Mouse (Mus musculus): ENCODE data around the gene Tln2. TPM values are rescaled to one million over a fixed set of nuclear protein-coding genes. Genes with fewer than 3 reads are reported as not detected.

Gene Tln2
- polyA plus RNA-seq, 1 experiment from 2014 or later = 47.6 TPM

DNA sequence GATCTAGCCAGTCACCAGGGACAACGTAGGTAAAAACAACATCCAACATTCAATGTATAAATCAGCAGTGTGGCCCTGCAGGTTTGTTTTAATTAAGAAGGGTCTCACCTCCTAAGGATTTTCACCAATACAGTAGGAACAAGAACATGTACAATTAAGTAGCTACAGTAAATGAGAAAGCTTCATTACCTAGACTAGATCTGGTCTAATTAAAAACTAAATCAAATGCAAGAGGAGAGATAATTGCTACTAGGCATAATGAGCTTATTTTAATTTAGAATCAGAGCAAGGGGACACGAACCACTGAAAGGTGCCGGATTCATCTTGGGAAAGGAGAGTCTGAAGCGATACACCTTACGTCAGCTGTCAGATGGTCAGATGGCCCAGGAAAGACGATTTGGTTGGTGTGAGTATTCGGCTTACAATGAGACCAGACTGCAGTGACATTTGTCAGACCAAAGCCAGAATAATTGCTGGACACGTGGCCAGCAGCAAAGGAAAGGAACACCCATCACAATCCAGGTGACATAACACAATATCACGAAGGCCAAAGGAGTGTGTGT is 175.4 kb downstream of the Tln2 start:
- no peaks in the 10 kb centered on the region for H3K9me3 ChIP-seq
- no peaks in the 10 kb centered on the region for H3K27me3 ChIP-seq
- H3K27ac ChIP-seq = no peak overlapping the region
- ATAC-seq (ENCODE audit: low FRiP score, low read depth) = no peak
- peaks cover 3% of the 10 kb centered on the region; the same call in 1 of the 2 replicates for H3K36me3 ChIP-seq
- 84% methylated on average over 9 of the region's 9 CpGs for WGBS
- H3K9ac ChIP-seq = no peak overlapping the region
- H3K4me3 ChIP-seq = no peak overlapping the region
- H3K4me1 ChIP-seq = no peaks in the 10 kb centered on the region
- H3K4me2 ChIP-seq (replicated peaks) = no peak overlapping the region

DNA sequence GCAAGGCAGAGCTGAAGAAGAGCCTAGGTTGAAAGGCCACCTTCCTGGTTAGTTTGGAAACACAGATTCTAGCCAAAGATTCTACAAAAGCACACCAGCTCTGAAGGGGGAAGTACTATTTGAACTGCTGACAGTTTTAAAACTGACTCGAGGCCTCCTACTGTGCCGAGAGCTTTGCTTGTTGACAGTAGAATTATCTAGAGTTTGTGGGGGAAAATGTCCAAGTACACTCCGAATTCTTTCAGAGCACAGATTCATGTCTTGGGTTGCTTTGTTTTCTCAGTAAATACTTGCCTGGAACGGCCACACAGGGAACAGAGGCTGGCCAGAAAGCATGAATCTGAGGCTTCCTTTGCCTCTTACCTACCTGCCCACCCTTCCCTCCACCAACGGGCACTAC is 179.4 kb downstream of the Tln2 start:
- Histone ChIP-seq H3K27me3 (no peaks in the 10 kb centered on the region), H3K9ac (no peak overlapping the region), H3K27ac (no peak overlapping the region), H3K4me1 (no peaks in the 10 kb centered on the region), H3K36me3 (no peaks in the 10 kb centered on the region), H3K4me2 (replicated peaks) (no peak overlapping the region), H3K4me3 (no peak overlapping the region), H3K9me3 (no peaks in the 10 kb centered on the region)
- 55% methylated on average over 5 of the region's 5 CpGs for WGBS
- ATAC-seq (ENCODE audit: low FRiP score, low read depth) = no peak

DNA sequence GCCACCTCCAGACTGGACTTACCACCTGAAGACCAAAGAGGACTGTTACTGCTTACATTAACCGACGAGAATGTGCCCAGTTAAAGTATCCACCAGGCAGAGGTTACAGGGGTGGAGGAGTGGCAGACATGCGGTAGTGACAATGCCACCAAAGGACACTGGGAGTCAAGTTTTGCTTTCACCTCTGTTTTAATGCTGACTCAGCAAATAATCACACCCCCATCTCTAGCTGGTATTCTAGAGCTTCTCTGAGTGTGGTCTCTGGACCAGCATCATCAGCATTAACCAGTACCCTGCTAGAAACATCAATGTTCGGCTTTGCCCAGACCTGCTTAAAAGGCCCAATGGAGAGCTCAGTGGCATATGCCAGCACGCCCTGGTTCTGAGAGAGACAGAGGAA is 180.7 kb downstream of the Tln2 start:
- WGBS = 93% methylated on average over 5 of the region's 5 CpGs
- ATAC-seq (ENCODE audit: low FRiP score, low read depth) = no peak
- no peak overlapping the region for H3K4me2 ChIP-seq (replicated peaks)
- H3K27ac ChIP-seq = no peak overlapping the region
- no peaks in the 10 kb centered on the region for H3K36me3 ChIP-seq
- no peak overlapping the region for H3K4me3 ChIP-seq
- H3K4me1 ChIP-seq = no peaks in the 10 kb centered on the region
- H3K27me3 ChIP-seq = no peaks in the 10 kb centered on the region
- H3K9me3 ChIP-seq = no peaks in the 10 kb centered on the region
- H3K9ac ChIP-seq = no peak overlapping the region

DNA sequence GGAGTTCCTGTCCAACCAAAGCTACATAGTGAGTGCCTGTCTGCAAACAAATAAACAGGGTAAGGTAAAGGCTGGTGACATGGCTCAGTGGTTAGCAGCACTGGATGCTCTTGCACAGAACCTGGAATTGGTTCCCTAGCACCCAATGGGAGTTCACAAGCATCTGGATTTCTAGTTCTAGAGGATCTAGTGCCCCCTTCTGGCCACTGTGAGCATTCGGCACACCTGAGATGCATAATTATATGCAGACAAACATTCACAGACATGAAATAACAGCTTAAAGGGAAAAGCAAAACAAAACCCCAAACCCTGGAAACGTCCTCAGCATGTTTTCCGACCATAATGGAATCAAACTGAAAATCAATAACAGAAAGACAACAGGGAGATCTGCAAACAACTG is 191.4 kb downstream of the Tln2 start:
- no peak for ATAC-seq (ENCODE audit: low FRiP score, low read depth)
- H3K4me3 ChIP-seq = no peak overlapping the region
- WGBS = 94% methylated on average over 3 of the region's 3 CpGs
- no peak overlapping the region for H3K9ac ChIP-seq
- H3K4me1 ChIP-seq = no peaks in the 10 kb centered on the region
- no peak overlapping the region for H3K4me2 ChIP-seq (replicated peaks)
- peaks cover 6% of the 10 kb centered on the region; the same call in 1 of the 2 replicates for H3K9me3 ChIP-seq
- no peaks in the 10 kb centered on the region for H3K27me3 ChIP-seq
- H3K36me3 ChIP-seq = peaks cover 33% of the 10 kb centered on the region
- no peak overlapping the region for H3K27ac ChIP-seq

DNA sequence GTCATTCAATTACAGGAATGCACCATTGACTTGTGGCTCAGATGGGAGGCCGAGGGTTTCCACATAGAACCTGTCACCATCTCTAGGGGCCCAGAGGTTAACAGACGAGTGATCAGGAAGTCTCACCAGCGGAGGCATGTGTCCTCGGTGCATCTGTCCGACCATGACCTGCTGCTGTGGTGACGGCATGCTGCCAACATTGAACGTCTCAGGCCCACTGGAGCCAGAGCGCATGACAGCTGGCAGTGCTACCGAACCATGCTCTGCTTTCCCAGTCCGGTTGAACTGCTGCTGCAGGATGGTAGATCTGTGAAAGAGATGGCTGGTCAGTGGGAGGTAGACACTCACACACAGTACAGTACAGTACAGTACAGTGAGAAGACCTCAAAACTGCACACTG is 197.0 kb downstream of the Tln2 start:
- 92% methylated on average over 10 of the region's 10 CpGs for WGBS
- Histone ChIP-seq H3K9ac (no peak overlapping the region), H3K27me3 (no peaks in the 10 kb centered on the region), H3K27ac (no peak overlapping the region), H3K4me2 (replicated peaks) (no peak overlapping the region), H3K4me1 (peaks cover 11% of the 10 kb centered on the region), H3K4me3 (no peak overlapping the region), H3K36me3 (peaks cover 31% of the 10 kb centered on the region), H3K9me3 (peaks cover under 1% of the 10 kb centered on the region; the same call in 1 of the 2 replicates)
- ATAC-seq (ENCODE audit: low FRiP score, low read depth) = no peak

DNA sequence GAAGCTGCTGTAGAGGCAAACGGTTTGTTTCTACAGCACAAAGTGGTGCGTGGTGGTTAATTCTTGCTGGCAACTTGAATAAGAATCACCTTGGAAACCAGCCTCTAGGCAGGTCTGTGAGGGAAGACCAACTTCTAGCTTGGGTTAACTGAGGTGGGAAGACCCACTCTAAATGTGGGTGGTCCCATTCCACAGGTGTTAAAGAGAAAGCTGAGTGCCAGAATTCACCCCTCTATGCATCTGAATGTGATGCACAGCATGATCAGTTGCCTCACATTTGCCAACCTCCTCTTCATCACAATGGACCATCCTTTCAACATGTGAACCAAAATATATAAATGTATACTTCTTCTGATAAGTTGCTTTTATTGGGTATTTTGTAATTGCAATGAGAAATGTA is 197.4 kb downstream of the Tln2 start:
- H3K9me3 ChIP-seq = peaks cover 4% of the 10 kb centered on the region; the same call in 1 of the 2 replicates
- no peak overlapping the region for H3K27ac ChIP-seq
- peaks cover 11% of the 10 kb centered on the region for H3K4me1 ChIP-seq
- peaks cover 35% of the 10 kb centered on the region for H3K36me3 ChIP-seq
- H3K4me2 ChIP-seq (replicated peaks) = no peak overlapping the region
- WGBS = 92% methylated on average over 2 of the region's 2 CpGs
- no peak overlapping the region for H3K9ac ChIP-seq
- ATAC-seq (ENCODE audit: low FRiP score, low read depth) = no peak
- H3K4me3 ChIP-seq = no peak overlapping the region
- no peaks in the 10 kb centered on the region for H3K27me3 ChIP-seq

DNA sequence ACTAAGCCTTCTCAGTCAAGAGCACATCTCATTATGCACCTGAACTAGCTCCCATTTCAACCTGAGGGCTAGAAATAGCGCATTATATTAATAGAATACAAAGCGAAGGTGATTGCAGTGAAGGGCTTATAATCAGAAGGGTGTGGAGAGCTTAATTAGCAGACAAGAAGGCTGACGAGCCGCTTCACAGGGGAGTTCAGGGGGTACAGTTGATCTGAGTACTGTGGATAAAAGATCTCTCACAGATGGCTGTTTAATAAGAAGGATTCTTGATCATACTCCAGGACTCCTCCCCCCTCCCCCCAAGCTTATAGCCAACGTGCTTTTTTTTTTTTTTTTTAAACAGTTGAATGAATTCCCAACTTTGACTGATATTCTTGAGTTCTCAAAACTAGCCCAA is 198.0 kb downstream of the Tln2 start:
- WGBS = 81% methylated on average over 5 of the region's 5 CpGs
- Histone ChIP-seq H3K9ac (no peak overlapping the region), H3K4me2 (replicated peaks) (no peak overlapping the region), H3K27ac (no peak overlapping the region), H3K4me3 (no peak overlapping the region), H3K4me1 (peaks cover 11% of the 10 kb centered on the region), H3K9me3 (peaks cover 4% of the 10 kb centered on the region; the same call in 1 of the 2 replicates), H3K27me3 (no peaks in the 10 kb centered on the region), H3K36me3 (peaks cover 30% of the 10 kb centered on the region)
- no peak for ATAC-seq (ENCODE audit: low FRiP score, low read depth)

DNA sequence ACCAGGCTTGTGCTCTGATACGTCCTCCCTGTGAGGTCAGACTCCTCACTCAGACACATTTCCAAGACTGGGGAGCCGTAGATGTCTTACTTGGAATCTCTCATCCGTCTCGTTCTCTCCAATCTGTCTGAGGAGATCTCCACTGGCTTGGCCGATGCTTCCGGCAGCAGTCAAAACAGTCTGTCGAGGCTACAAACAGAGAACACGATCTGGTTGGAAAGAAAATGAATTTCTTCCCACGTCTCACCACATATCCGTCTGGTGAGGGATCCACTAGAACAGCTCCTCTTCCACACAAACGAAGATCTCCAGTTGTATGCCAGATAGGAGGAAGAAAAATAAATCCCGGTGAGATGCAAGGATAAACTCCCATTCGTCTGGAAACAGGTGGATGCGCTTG is 205.1 kb downstream of the Tln2 start:
- no peak overlapping the region for H3K4me2 ChIP-seq (replicated peaks)
- peaks cover 4% of the 10 kb centered on the region; the same call in 1 of the 2 replicates for H3K9me3 ChIP-seq
- H3K27me3 ChIP-seq = no peaks in the 10 kb centered on the region
- no peaks in the 10 kb centered on the region for H3K4me1 ChIP-seq
- no peak for ATAC-seq (ENCODE audit: low FRiP score, low read depth)
- H3K4me3 ChIP-seq = no peak overlapping the region
- peaks cover 17% of the 10 kb centered on the region for H3K36me3 ChIP-seq
- 89% methylated on average over 14 of the region's 14 CpGs for WGBS
- H3K27ac ChIP-seq = no peak overlapping the region
- H3K9ac ChIP-seq = no peak overlapping the region

DNA sequence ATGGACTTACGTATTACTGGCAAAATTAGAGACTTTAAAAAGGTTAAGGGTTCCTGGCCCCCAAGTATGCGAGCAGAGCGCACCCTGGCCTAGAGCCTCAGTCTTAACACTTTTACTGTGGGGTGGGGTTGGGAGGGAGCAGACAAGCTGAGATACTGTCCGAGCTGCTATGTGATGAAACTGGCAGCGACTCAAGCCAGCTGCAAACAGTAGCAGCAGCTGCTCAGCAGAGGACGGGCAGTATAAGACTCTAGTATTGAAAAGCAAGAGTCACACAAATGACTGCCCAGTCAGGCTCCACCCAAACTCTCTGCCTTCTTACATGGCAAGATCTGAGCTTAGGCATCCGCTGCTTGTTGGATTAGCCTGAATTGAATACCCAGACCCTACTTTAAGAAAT is 206.1 kb downstream of the Tln2 start:
- no peak overlapping the region for H3K27ac ChIP-seq
- no peak for ATAC-seq (ENCODE audit: low FRiP score, low read depth)
- no peaks in the 10 kb centered on the region for H3K27me3 ChIP-seq
- H3K4me1 ChIP-seq = no peaks in the 10 kb centered on the region
- no peak overlapping the region for H3K4me3 ChIP-seq
- H3K9me3 ChIP-seq = peaks cover 4% of the 10 kb centered on the region; the same call in 1 of the 2 replicates
- no peak overlapping the region for H3K9ac ChIP-seq
- peaks cover 17% of the 10 kb centered on the region for H3K36me3 ChIP-seq
- WGBS = 76% methylated on average over 7 of the region's 7 CpGs
- no peak overlapping the region for H3K4me2 ChIP-seq (replicated peaks)

DNA sequence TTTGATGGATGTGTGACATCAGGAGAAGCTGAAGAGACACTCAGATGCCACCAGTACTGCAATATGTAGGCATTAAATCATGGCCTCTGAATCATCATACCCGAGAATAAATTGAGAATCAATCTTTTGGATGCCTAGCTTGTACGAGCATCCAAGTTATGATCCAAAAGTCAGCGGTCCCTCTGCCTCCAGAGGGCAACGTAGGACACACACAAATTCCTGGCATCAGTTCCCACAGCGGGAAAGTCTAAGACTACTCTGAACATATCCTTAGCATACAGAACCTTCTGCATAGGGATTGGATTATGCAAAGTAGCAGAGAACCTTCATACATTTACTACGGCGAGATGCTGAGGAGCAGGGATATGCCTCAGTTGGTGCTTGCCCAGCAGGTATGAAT is 210.5 kb downstream of the Tln2 start:
- H3K36me3 ChIP-seq = peaks cover 9% of the 10 kb centered on the region
- WGBS = 85% methylated on average over 7 of the region's 7 CpGs
- H3K4me2 ChIP-seq (replicated peaks) = no peak overlapping the region
- H3K27me3 ChIP-seq = no peaks in the 10 kb centered on the region
- no peaks in the 10 kb centered on the region for H3K9me3 ChIP-seq
- H3K4me1 ChIP-seq = no peaks in the 10 kb centered on the region
- ATAC-seq (ENCODE audit: low FRiP score, low read depth) = no peak
- H3K4me3 ChIP-seq = no peak overlapping the region
- H3K9ac ChIP-seq = no peak overlapping the region
- H3K27ac ChIP-seq = no peak overlapping the region

DNA sequence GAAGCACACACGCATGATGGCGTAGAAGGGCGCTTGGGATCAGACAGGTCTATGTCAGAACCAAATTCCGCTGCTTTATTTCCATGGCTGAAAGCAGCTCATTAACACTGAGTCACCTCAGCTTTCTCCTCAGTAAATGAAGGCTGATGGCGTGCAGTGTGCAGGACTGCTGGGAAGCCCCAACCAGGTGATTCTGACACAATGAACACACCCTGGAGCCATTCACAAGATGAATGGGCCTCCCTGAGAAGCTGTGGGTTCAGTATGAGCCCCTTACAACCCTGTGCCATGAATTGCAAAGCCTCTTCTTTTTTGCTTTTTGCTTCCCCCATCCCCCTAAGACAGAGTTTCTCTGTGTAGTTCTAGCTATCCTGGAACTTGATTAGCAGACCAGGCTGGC is 212.3 kb downstream of the Tln2 start:
- H3K9ac ChIP-seq = no peak overlapping the region
- 90% methylated on average over 5 of the region's 5 CpGs for WGBS
- no peak overlapping the region for H3K4me3 ChIP-seq
- H3K4me2 ChIP-seq (replicated peaks) = no peak overlapping the region
- H3K36me3 ChIP-seq = peaks cover 20% of the 10 kb centered on the region
- no peaks in the 10 kb centered on the region for H3K4me1 ChIP-seq
- no peaks in the 10 kb centered on the region for H3K27me3 ChIP-seq
- H3K27ac ChIP-seq = no peak overlapping the region
- H3K9me3 ChIP-seq = no peaks in the 10 kb centered on the region
- ATAC-seq (ENCODE audit: low FRiP score, low read depth) = no peak

DNA sequence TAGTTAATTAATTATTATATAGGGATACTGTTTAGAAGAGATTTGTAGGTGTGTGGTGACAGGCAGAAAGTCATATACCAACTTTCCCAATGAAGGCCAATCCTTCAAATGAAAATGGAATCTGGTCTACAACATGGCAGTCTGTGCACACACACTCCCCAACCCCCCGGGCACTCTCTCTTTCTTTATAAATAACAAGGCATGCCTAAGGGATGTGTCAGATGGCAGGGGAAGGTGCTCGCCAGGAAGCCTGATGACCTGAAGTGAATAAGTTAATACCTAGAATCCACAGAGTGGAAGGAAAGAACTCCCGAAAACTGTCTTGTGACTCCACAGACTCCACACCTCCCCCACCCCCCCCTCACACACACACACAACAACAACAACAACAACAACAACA is 228.2 kb downstream of the Tln2 start:
- H3K27ac ChIP-seq = no peak overlapping the region
- no peaks in the 10 kb centered on the region for H3K27me3 ChIP-seq

DNA sequence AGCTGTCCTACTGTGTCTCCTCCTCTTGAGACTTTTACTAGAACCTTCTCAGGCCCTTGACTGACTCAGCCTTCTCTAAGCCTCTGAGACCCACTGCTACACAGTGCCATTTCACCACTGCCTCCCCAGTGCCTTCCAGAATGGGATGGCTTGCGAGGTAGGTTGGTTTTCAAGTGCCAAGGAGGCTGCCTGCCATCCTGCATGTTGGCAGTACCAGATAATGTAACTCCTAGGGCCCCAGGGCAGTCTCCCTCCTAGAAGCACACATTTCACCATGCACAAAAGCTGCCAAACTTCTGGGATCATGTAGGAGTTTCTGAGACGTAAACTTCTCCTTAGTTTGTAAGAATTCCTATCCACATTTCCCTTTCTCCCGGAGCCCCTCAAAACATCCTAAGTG is 231.1 kb downstream of the Tln2 start:
- Histone ChIP-seq H3K4me2 (replicated peaks) (no peak overlapping the region), H3K9me3 (no peaks in the 10 kb centered on the region), H3K27me3 (no peaks in the 10 kb centered on the region), H3K36me3 (0 out of 2 replicates have a peak, but pooled peaks cover 2% of the 10 kb centered on the region), H3K4me3 (no peak overlapping the region), H3K4me1 (peaks cover 5% of the 10 kb centered on the region; the same call in 1 of the 2 replicates), H3K27ac (no peak overlapping the region), H3K9ac (no peak overlapping the region)
- ATAC-seq (ENCODE audit: low FRiP score, low read depth) = no peak
- WGBS = 81% methylated on average over 3 of the region's 3 CpGs

More for the DNA sequence above, 228.2 kb downstream of the Tln2 start:
- Histone ChIP-seq H3K9ac (no peak overlapping the region), H3K36me3 (peaks cover 5% of the 10 kb centered on the region; the same call in 1 of the 2 replicates), H3K4me1 (peaks cover 5% of the 10 kb centered on the region; the same call in 1 of the 2 replicates), H3K4me2 (replicated peaks) (no peak overlapping the region), H3K4me3 (no peak overlapping the region), H3K9me3 (no peaks in the 10 kb centered on the region)
- ATAC-seq (ENCODE audit: low FRiP score, low read depth) = no peak
- WGBS = 87% methylated on average over 3 of the region's 3 CpGs
